Mouse (Mus musculus): ENCODE data around the gene Ecel1. TPM values are rescaled to one million over a fixed set of nuclear protein-coding genes. Genes with fewer than 3 reads are reported as not detected.

The Ecel1 gene
- total RNA-seq, 2 experiments from 2014 or later = 7.1 to 13.4 TPM

DNA sequence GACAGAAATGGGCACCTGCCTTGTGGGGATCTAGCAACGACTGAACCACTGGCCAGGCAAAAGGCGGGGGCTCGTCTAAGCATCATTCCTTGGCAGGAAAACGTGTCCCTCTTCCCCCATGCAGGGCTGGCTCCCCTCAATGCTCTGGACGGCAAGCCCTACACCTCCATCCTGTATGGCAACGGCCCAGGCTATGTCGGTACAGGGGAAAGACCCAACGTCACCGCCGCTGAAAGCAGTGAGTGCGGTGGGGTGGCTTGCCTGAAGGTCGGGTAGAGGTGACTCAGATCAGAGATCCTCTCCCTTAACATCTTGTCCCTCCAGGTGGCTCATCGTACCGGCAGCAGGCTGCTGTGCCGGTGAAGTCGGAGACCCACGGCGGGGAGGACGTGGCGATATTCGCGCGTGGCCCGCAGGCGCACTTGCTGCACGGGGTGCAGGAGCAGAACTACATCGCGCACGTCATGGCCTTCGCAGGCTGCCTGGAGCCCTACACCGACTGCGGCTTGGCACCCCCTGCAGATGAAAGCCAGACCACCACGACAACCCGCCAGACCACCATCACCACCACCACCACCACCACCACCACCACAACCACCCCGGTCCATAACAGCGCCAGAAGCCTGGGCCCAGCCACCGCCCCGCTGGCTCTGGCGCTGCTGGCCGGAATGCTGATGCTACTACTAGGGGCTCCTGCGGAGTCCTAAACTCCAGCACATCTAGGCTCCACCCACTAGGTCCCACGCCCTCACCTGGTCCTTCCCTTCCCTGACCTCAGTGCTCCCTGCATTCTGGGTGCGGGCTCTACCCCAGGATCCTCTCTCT is 28.9 kb downstream of the Ecel1 start:
- peak; percentile 39 to 43 for DNase-seq (ENCODE audit: extremely low spot score in 1 of 2, low spot score in 2 of 2)
- Histone ChIP-seq H3K4me3 (peak overlapping the region; percentile 29), H3K27ac (peak overlapping the region; percentile 19; the same call in 1 of the 2 replicates)
- peak; percentile 30 for TF ChIP-seq CTCF (IDR thresholded peaks at IDR 0.05)
- intact Hi-C loops (cut with DNase I) = no loop called here

GRCm38 (mm10) chr1:87124673-87125072 is 31.6 kb downstream of the Ecel1 start, which contains the start of gene Akp3:
TSS of gene Akp3 (plus strand) at chr1:87124973.
- Histone ChIP-seq H3K27ac (no peak within 1 kb of the TSS), H3K4me3 (no peak within 1 kb of the TSS)
- DNase-seq (ENCODE audit: extremely low spot score in 1 of 2, low spot score in 2 of 2) = no peak
- no peak for TF ChIP-seq CTCF (IDR thresholded peaks at IDR 0.05)
- intact Hi-C loops (cut with DNase I) = no loop called here

GRCm38 (mm10) chr1:87114784-87115183 is 41.5 kb downstream of the Ecel1 start:
- TF ChIP-seq CTCF (IDR thresholded peaks at IDR 0.05) = no peak
- intact Hi-C loops (cut with DNase I) = no loop called here
- no peak for DNase-seq (ENCODE audit: extremely low spot score in 1 of 2, low spot score in 2 of 2)
- no peak overlapping the region for H3K4me3 ChIP-seq
- no peak overlapping the region for H3K27ac ChIP-seq

GRCm38 (mm10) chr1:87111719-87112354 is 44.5 kb downstream of the Ecel1 start:
- Histone ChIP-seq H3K4me3 (no peak overlapping the region), H3K27ac (no peak overlapping the region)
- intact Hi-C loops (cut with DNase I) = no loop called here
- DNase-seq (ENCODE audit: extremely low spot score in 1 of 2, low spot score in 2 of 2) = no peak
- TF ChIP-seq CTCF (IDR thresholded peaks at IDR 0.05) = peak; percentile 48

GRCm38 (mm10) chr1:87108564-87108963 is 47.8 kb downstream of the Ecel1 start:
- intact Hi-C loops (cut with DNase I) = no loop called here
- Histone ChIP-seq H3K4me3 (no peak overlapping the region), H3K27ac (no peak overlapping the region)
- DNase-seq (ENCODE audit: extremely low spot score in 1 of 2, low spot score in 2 of 2) = no peak
- TF ChIP-seq CTCF (IDR thresholded peaks at IDR 0.05) = no peak

DNA sequence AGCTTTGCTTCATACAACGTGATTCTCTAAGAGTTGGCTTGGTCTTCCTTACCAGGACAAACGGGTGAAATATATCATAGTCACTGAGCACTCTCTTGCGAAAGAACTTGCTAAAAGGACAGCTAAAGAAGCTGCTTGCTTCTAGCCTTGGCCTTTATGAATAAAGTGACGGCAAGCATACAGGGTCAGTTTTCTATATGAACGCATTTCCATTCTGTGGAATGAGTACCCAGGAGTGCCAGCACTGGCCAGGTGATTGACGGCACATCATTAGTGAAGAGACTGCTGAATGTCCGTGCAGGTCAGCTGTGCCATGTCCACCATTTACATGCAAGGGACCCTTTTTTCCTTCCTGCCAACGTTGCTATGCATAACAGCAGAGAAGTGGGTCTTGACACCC is 49.8 kb downstream of the Ecel1 start:
- no peak for DNase-seq (ENCODE audit: extremely low spot score in 1 of 2, low spot score in 2 of 2)
- intact Hi-C loops (cut with DNase I) = no loop called here
- no peak overlapping the region for H3K4me3 ChIP-seq
- no peak overlapping the region for H3K27ac ChIP-seq
- TF ChIP-seq CTCF (IDR thresholded peaks at IDR 0.05) = no peak

DNA sequence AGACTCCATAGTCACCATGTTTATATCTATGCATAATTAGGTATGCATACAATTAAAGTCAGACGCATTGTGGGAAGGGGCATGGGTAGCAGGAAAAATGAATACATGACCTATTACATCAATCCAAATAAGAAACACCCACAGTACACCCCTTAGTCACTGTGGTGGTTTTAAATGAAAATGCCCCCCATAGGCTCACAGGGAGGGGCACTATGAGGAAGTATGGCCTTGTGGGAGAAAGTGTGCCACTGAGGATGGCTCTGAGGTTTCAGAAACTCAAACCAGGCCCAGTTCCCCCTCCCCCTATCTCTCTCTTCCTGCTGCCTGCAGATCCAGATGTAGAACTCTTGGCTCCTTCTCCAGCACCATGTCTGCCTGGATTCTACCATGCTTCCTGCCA is 52.4 kb downstream of the Ecel1 start:
- TF ChIP-seq CTCF (IDR thresholded peaks at IDR 0.05) = no peak
- no peak for DNase-seq (ENCODE audit: extremely low spot score in 1 of 2, low spot score in 2 of 2)
- intact Hi-C loops (cut with DNase I) = no loop called here
- Histone ChIP-seq H3K4me3 (no peak overlapping the region), H3K27ac (no peak overlapping the region)

GRCm38 (mm10) chr1:87102114-87102513 is 54.2 kb downstream of the Ecel1 start:
- DNase-seq (ENCODE audit: extremely low spot score in 1 of 2, low spot score in 2 of 2) = no peak
- intact Hi-C loops (cut with DNase I) = no loop called here
- TF ChIP-seq CTCF (IDR thresholded peaks at IDR 0.05) = no peak

GRCm38 (mm10) chr1:87101411-87101810 is 54.9 kb downstream of the Ecel1 start, which contains the start of gene Alpi:
TSS of gene Alpi (minus strand) at chr1:87101606.
- no peak for DNase-seq (ENCODE audit: extremely low spot score in 1 of 2, low spot score in 2 of 2)
- intact Hi-C loops (cut with DNase I) = no loop called here
- no peak for TF ChIP-seq CTCF (IDR thresholded peaks at IDR 0.05)
- Histone ChIP-seq H3K4me3 (no peak within 1 kb of the TSS), H3K27ac (no peak within 1 kb of the TSS)

More at GRCm38 (mm10) chr1:87102114-87102513, 54.2 kb downstream of the Ecel1 start:
- no peak overlapping the region for H3K4me3 ChIP-seq
- no peak overlapping the region for H3K27ac ChIP-seq

DNA sequence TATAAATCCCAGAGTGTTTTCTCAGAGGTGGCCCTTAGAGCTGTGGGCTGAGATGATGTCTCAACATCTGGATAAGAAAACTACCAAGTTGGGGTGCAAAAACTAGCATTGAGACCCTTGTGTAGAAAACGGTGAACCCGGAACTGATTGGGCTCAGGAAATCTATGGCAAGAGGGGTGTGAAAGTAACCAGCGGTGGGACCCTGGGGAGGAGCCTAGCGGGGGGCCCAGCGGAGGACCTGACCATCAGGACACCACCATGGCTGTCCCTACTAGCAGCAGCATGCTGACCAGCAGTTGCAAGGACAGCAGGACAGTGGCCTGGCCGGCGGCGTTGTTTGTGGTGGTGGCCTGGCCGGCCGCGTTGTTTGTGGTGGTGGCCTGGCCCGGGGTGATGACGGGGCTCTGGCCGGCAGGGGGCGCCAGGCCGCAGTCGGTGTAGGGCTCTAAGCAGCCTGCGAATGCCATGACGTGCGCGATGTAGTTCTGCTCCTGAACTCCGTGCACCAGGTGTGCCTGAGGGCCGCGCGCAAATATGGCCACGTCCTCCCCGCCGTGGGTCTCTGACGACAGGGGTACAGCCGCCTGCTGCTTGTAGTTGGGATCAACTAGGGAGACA is 57.9 kb downstream of the Ecel1 start:
- peak; percentile 18 to 49 for DNase-seq (ENCODE audit: extremely low spot score in 1 of 2, low spot score in 2 of 2)
- intact Hi-C loops (cut with DNase I) = loop anchor here (1.0 kb wide), 1 partner anchor 87 kb away; no protein-coding TSS in a partner anchor
- Histone ChIP-seq H3K27ac (no peak overlapping the region), H3K4me3 (no peak overlapping the region)
- TF ChIP-seq CTCF (IDR thresholded peaks at IDR 0.05) = peak; percentile 71

Other genes starting within 250 kb of the Ecel1 start
- not detected for gene Alppl2, start 66.6 kb downstream of the Ecel1 start, total RNA-seq (2021)
- not detected for gene Alpi, start 54.9 kb downstream of the Ecel1 start, total RNA-seq (2021)
- not detected for gene Akp3, start 31.5 kb downstream of the Ecel1 start, total RNA-seq (2021)
- under 1 TPM; 0.47 to 0.57 TPM for gene Prss56, start 26.8 kb upstream of the Ecel1 start, total RNA-seq (2021)
- gene Chrnd, start 34.1 kb upstream of the Ecel1 start, total RNA-seq (2021) = not detected
- not detected for gene Chrng, start 48.1 kb upstream of the Ecel1 start, total RNA-seq (2021)
- 10 to 100 TPM; 59.8 to 60.1 TPM for gene Eif4e2, start 57.4 kb upstream of the Ecel1 start, total RNA-seq (2021)
- 10 to 100 TPM in 1 of 2 experiments, 1 to 10 TPM in 1; 10.0 to 11.0 TPM for gene Efhd1, start 107.8 kb upstream of the Ecel1 start, total RNA-seq (2021)
- gene Gigyf2, start 170.5 kb upstream of the Ecel1 start, total RNA-seq (2021) = 100 to 1,000 TPM; 135 to 140 TPM
- 1 to 10 TPM; 2.3 to 5.3 TPM for gene Kcnj13, start 238.2 kb upstream of the Ecel1 start, total RNA-seq (2021)